Mouse (Mus musculus) hematopoietic stem cell, adult 5-6 weeks (primary cell): ENCODE measurements around the gene Gm10972. TPM values are rescaled to one million over a fixed set of nuclear protein-coding genes. Genes with fewer than 3 reads are reported as not detected.
"Not testable (repeated sequence)": the region's sequence is repeated elsewhere in the genome, so short reads cannot be mapped to it uniquely, and the experiment has no call there.

Experiments
- ATAC-seq, 2 experiments: fragments of 125-278 bp in 1 of 2; replicated peaks in 1 of 2; 2 replicates each; pipeline ENCODE4 v1.8.0; 2016 to 2017; ENCODE audit warnings: inconsistent platforms in 2 of 2, mild to moderate bottlenecking in 2 of 2, moderate number of reproducible peaks in 2 of 2, low read depth in 1 of 2, moderate TSS enrichment in 1 of 2; ENCODE audit not compliant: low FRiP score in 2 of 2, poor library complexity in 2 of 2, severe bottlenecking in 2 of 2, insufficient read depth in 1 of 2, low TSS enrichment in 1 of 2
- total RNA-seq: library from RNA; stranded (forward); fragments of 172-1452, 232-1000 nt; gene quantifications from 2 replicates; pipeline ENCODE4 v1.2.3, GENCODE M21; 2017

Gene Gm10972
- total RNA-seq, 1 experiment from 2014 or later = not detected

GRCm38 (mm10) chr3:94690616-94691247 lies 47.8 kb downstream of the Gm10972 start:
- ATAC-seq = no peak

GRCm38 (mm10) chr3:94691694-94692093 lies 48.8 kb downstream of the Gm10972 start:
- ATAC-seq = not testable (repeated sequence)

Other genes with a start within 250 kb of the Gm10972 start
- not detected in 2 replicates for gene Lingo4, start 244.6 kb upstream of the Gm10972 start, total RNA-seq
- gene Tdrkh, start 229.8 kb upstream of the Gm10972 start, total RNA-seq = 7.8 and 9.5 TPM in 2 replicates
- 64.1 and 67.4 TPM in 2 replicates for gene Mrpl9, start 199.8 kb upstream of the Gm10972 start, total RNA-seq
- gene Oaz3, start 199.2 kb upstream of the Gm10972 start, total RNA-seq = 0.25 TPM in 1 of 2 replicates, not detected in the other
- not detected in 2 replicates for gene Celf3, start 164.8 kb upstream of the Gm10972 start, total RNA-seq
- gene Riiad1, start 162.8 kb upstream of the Gm10972 start, total RNA-seq = not detected in 2 replicates
- 28.5 TPM in 2 replicates for gene Snx27, start 60.4 kb upstream of the Gm10972 start, total RNA-seq
- gene Tuft1, start 15.8 kb downstream of the Gm10972 start, total RNA-seq = 4.6 and 17.6 TPM in 2 replicates
- 0.19 TPM in 1 of 2 replicates, not detected in the other for gene Selenbp2, start 50.4 kb downstream of the Gm10972 start, total RNA-seq
- not detected in 2 replicates for gene Cgn, start 143.4 kb downstream of the Gm10972 start, total RNA-seq
- gene Pogz, start 194.5 kb downstream of the Gm10972 start, total RNA-seq = 25.1 and 26.9 TPM in 2 replicates
- gene Psmb4, start 243.8 kb downstream of the Gm10972 start, total RNA-seq = 170 and 200 TPM in 2 replicates